Mouse (Mus musculus): ENCODE results near the gene Gm42420.

- TF ChIP-seq POLR2A (IDR thresholded peaks at IDR 0.05; ENCODE audit: borderline replicate concordance, low read depth, low read length) (no peak), CTCF (IDR thresholded peaks at IDR 0.05; ENCODE audit: low read depth, low read length) (no peak)
Measured at GRCm38 (mm10) chr6:39600851-39601250, 15.3 kb downstream of the Gm42420 start.
